Mouse (Mus musculus) cerebellum, adult 18-20 months (tissue): ENCODE data around the gene Qtrt2.
A peak's percentile ranks its signal among the peaks of the same experiment; 100 is the strongest.

ENCODE experiments used
- DNase-seq, 2 experiments: peaks; one replicate each; pipeline ENCODE4 v3.0.0; 2021

Gene Qtrt2

DNA sequence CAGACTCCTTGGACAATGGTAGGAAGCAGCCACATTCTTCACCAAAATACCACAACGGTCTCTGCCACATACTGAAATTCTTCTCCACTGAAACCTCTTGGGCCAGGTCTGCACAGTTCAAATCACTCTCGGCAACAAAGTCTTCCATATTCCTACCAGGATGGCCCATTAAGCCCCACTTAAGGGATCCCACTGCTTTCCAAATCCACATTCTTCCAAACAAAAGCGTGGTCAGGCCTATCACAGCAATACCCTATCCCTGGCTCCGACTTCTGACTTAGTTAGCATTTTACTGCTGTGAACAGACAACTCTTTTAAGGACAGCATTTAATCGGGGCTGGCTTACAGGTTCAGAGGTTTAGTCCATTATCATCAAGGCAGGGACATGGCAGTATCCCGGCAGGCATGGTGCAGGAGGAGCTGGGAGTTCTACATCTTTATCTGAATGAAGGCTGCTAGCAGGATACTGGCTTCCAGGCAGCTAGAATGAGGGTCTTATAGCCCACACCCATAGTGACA is at the start of gene Qtrt2:
Qtrt2 (minus strand) TSS at position 469 of the 519 bp plus-strand sequence.
- no peak for DNase-seq

GRCm38 (mm10) chr16:43973606-43974220 is 47.1 kb upstream of the Qtrt2 start:
- DNase-seq = no peak

DNA sequence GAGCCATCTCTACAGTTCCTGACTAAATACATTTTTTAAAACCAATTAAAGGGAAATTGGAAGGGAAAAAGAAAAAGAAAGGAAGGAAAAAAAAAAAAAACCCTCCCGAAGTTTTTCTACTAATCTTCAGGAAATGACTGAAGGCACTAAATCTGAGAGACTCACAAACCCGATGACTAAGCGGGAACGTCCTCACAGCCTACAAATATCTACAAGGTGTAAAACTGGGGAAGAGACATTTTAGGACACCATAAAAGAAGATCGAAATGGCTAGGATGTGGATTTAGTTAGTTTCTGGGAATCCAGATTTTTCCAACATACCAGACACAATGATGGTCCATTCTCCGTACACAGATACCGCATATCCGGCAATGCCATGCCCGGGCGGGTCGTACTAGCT is 46.5 kb upstream of the Qtrt2 start:
- no peak for DNase-seq

- DNase-seq = no peak
Observed at GRCm38 (mm10) chr16:43972391-43972790, 45.8 kb upstream of the Qtrt2 start.

- DNase-seq = no peak
Observed at GRCm38 (mm10) chr16:43971741-43972140, 45.1 kb upstream of the Qtrt2 start.

DNA sequence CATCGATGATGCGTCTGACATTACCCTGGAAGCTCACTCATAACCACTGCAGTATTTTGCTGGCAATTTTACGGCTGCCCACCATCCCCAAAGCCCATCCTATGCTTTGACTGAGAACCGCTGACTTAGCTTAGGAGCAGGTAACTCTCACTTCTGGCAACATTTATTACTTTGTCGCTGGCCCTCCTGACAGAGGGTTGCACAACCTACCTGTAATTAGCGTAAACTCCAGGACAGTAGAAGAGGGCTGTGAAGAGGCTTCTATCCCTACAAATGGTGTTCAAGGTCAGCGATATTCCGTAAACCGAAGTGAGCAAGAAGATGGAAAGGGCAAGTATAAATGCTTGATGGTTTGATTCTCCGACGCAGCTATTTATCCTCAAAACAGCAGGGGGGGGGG is 44.6 kb upstream of the Qtrt2 start:
- no peak for DNase-seq

DNA sequence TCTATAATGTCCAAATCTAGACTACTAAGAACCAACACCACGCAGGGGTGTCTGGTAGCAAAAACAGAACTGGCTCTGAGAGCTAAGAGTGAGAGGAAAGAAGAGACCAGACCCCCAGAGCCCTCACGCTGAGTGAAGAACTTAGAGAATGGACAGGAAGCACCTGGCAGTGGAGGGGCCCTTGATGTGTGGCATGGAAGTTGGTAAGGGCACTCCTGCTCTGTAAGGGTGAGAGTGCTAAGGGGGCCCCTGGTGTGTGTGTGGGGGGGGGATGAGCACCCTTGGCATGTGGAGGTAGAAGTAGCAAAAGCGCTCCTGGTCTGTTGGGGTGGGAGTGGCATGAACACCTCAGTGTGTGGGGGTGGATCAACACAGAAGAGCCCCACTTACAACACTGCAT is 43.8 kb upstream of the Qtrt2 start:
- DNase-seq = no peak

GRCm38 (mm10) chr16:43965781-43966389 is 39.3 kb upstream of the Qtrt2 start:
- DNase-seq = no peak

DNA sequence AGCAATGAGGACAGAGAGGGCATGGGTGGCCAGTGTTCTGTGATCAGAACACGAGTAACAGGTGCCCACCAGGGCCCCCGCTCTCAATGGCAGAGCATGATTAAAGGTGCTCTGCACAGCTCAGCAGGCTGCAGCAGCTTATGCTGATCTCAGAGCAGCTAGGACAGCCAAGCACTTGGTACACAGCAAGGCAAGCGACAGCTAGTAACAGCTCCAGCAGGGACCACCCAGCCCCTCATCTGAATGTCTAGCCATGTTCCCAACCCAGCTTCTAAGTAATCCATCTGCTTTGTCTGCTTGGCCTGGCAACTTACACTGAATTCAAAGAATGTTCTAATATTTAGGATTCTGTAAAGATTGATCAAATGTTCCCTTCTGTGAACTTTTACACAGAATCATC is 37.2 kb upstream of the Qtrt2 start:
- no peak for DNase-seq

GRCm38 (mm10) chr16:43963291-43963690 is 36.7 kb upstream of the Qtrt2 start:
- DNase-seq = no peak

GRCm38 (mm10) chr16:43958038-43958437 is 31.4 kb upstream of the Qtrt2 start:
- DNase-seq = no peak

- no peak for DNase-seq
Observed at GRCm38 (mm10) chr16:43954913-43955312, 28.3 kb upstream of the Qtrt2 start.

GRCm38 (mm10) chr16:43951591-43951990 is 25.0 kb upstream of the Qtrt2 start:
- no peak for DNase-seq

DNA sequence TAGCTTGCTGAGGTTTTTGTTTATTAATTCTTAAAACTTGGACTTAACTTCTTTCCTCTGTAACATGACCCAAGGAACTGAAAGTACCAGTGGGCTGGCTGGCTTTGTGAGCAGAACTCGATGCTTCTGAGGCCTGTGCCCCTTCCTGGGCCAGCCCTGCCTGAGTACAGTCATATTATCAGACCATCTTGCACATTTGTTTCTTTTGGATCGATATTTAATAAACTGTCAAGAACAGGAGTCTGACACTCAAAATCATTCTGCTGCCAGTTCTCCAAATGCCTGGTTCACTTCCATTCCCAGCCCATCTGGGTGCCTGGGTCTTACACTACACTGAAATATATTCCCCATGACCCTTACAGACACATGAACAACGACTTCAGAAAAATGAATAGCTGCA is 19.3 kb upstream of the Qtrt2 start:
- DNase-seq = no peak

DNA sequence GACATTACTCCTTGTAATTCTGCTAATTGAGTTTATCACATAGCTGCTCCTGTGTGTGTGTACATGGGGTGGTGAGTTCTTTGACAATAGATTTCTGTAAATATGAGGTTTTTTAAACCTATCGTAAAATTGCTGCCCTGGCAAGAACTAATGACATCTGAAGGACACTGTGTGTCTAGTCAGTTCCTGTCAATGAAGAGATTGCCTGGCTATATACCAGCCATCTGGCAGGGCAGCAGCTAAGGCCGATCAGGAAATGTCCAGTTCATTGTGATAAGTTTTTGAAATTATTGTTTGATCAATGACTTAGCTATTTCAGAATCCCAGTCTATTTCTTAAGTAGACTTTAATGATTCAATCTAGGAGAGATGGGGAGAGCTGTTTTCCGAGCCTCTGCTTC is 18.7 kb upstream of the Qtrt2 start:
- DNase-seq = no peak

DNA sequence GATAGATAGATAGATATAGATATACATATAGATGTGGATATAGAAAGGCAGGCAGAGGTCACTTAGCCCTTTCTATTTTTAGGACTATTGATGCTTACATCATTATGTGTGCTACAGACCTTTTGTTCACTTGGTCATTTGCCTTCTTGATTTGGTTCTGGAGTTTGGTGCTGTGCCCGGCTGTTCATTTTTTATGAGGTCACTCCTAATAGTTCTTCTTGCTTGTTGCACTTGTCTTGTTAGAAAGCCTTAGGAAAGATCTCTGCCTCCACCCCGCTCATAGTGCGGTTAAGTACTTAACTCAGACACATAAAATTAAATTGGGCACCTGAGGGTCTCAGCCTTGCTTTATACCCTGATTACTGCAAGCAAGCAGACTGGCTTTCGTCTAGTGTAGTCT is 14.2 kb upstream of the Qtrt2 start:
- no peak for DNase-seq

- DNase-seq = no peak
Observed at GRCm38 (mm10) chr16:43935892-43936291, 9.3 kb upstream of the Qtrt2 start.

GRCm38 (mm10) chr16:43935367-43935766 is 8.8 kb upstream of the Qtrt2 start:
- DNase-seq = peak; percentile 32 to 39

DNA sequence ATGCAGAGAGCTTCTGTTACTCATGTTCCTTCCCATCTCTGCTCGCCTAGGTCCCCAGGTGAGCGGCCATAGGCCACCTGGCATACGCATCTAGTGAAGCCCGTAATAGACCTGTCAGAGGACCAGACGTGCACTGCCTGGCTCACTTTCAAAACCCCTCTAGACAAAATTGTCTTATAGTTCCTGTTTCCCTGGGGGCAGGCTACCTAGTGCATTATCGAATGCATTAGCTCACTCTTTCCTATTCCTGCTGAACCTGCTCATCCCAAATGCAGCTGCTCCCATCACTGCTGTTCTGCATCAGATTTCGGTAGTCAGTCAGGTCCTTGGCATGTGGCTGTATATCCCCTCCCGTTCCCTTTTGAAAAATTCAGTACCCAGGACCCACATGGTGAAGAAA is 8.2 kb upstream of the Qtrt2 start:
- no peak for DNase-seq

GRCm38 (mm10) chr16:43933041-43933440 is 6.4 kb upstream of the Qtrt2 start:
- DNase-seq = no peak

DNA sequence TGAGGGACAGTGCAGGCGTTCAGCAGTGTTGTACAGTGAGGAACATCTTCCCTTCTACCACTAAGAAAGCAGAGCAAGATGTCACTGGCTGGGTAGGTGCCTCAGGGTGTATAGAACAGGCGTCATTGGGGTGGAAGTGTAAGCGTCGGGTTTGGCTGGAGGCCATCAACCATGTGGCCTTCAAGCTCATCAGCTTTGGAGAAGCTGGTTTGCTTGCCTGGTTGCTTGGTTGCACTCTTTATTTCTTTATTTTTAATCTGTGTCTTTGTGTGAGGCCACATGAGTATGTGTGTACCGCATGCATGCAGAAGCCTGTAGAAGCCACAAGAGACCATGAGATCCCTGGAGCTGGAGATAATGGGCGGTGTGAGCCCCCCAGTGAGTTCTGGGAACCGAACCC is 5.7 kb upstream of the Qtrt2 start:
- DNase-seq = no peak

GRCm38 (mm10) chr16:43931502-43931901 is 4.9 kb upstream of the Qtrt2 start:
- DNase-seq = no peak

DNA sequence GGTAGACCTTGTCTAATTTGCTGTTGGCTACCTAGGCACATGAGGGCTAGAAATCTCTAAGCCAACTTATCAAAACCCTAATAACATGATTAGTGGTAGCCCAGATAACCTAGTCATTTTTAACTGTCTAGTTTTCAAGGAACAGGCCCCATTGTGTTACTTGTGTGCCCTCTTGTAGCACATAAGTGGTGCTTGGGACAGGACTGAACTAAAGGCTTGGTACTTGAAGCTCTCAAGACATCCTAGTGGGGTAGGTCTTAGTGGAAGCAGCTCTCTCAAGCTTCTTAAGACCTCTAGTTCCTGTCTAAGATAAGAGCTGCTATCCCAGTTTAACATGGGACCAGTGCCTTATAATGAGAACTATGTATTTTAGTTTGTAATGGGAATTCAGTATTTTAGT is 4.0 kb upstream of the Qtrt2 start:
- no peak for DNase-seq

DNA sequence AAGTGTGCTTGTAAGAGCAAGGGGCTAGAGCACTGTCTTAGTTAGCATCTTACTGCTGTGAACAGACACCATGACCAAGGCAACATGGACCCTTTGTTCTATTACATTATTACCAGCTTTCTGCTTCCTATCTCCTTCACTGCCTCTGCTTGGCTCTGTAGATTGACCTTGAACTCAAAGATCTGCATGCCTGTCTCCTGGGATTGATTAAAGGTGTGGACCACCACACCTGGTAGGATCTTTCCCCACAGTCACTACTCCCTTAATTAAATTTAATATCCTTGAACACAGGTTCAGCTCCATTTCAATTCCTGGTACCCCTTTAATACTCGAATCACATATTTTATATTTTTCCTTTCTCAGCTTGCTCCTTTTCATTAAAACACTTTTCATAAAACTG is 763 bp downstream of the Qtrt2 start:
- DNase-seq = no peak

DNA sequence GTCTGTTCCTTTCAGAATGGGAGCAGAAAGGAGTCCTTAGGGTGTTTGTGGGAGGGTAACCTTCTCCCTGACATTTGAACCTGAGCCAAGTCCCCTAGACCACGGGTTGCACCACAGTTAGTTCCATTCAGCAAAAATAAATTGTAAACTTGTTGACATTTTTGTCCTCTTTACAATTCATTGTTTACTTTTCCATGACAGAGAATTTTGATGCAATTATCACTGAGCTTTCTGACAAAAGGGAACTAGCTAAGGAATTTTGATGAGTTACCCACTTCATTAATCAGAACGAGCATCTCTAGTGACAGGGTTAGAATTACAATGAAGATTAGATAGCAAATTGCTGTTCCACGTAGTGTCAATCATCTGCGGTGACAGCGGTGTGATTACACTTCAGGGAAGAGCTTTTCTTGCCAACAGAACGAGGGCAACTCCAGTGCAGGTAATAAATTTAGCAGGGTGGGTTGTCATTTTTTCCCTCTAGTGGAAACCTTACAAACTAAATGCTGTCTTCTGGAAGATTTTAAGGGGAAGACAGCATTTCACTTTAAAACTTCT is 1.5 kb downstream of the Qtrt2 start:
- DNase-seq = no peak
